Mouse (Mus musculus) erythroblast, embryonic 14.5 days (primary cell): Measurements from ENCODE around the gene Snd1. TPM values are rescaled to one million over a fixed set of nuclear protein-coding genes. Genes with fewer than 3 reads are reported as not detected.

ENCODE experiments used
- H3K27me3 ChIP-seq: 2 replicates; pipeline ENCODE4 v1.6.1; 2012; ENCODE audit warnings: inconsistent platforms; ENCODE audit not compliant: control insufficient read depth
- H3K36me3 ChIP-seq: 2 replicates; pipeline ENCODE4 v1.6.1; 2012; ENCODE audit warnings: mild to moderate bottlenecking, inconsistent platforms; ENCODE audit not compliant: control insufficient read depth
- H3K4me1 ChIP-seq: 2 replicates; pipeline ENCODE4 v1.6.1; 2012; ENCODE audit warnings: inconsistent platforms; ENCODE audit not compliant: control insufficient read depth
- H3K4me3 ChIP-seq: replicated peaks from 2 replicates; pipeline ENCODE3; 2012; ENCODE audit warnings: moderate library complexity, mild to moderate bottlenecking, inconsistent platforms
- H3K9me3 ChIP-seq: 2 replicates; pipeline ENCODE4 v1.6.1; 2012; ENCODE audit warnings: low read length, inconsistent platforms, mixed read lengths; ENCODE audit not compliant: control insufficient read depth
- GATA1 ChIP-seq: IDR thresholded peaks from 2 replicates; pipeline ENCODE4 v1.6.1; 2012; ENCODE audit warnings: low read length, inconsistent platforms, mixed read lengths
- TAL1 ChIP-seq: IDR thresholded peaks from 3 replicates; pipeline ENCODE4 v1.6.1; 2012; ENCODE audit warnings: low read length, inconsistent platforms, mixed read lengths
- polyA plus RNA-seq: library from polyadenylated mRNA; stranded (reverse); fragments of >175 nt; gene quantifications from 2 replicates; pipeline ENCODE4 v1.2.3, GENCODE M21; 2012

Snd1 gene
- polyA plus RNA-seq, 1 experiment = 1.9 TPM

- Histone ChIP-seq H3K36me3 (peaks cover 18% of the 10 kb centered on the region), H3K4me3 (peak overlapping the region; percentile 70), H3K9me3 (no peaks in the 10 kb centered on the region), H3K27me3 (no peaks in the 10 kb centered on the region), H3K4me1 (peaks cover 58% of the 10 kb centered on the region)
- TF ChIP-seq GATA1 (no peak), TAL1 (no peak)
These were observed 6.0 kb downstream of the Snd1 start for GRCm38 (mm10) chr6:28480752-28481492.

DNA sequence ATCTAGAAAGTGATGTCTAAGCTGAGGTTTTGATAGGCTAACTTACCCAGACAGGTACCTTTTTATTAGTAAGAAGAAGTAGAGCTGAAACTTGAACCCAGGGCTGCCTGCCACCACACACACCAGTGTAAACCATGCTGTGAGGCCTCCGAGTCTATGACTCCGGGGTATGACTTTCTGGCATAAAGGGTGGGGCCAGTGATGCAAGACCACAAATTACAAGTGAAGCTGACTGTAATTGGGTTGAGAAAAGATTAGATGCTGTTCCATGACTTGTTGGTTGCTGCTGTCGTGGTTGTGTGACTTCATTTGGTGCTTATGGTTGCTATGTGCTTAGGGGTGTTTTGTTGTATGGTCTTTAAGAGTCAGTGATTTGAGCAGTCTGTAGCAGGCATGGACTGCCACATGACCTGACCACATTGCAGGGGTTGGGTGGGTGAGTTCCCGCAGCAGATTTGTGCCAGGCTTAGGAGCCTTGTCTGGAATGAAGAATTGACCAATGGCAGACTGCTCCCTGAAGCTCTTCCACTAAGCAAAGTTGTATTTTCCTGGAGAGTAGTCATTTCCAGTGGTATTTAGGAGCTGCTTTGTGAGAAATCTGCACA is 7.9 kb downstream of the Snd1 start:
- Histone ChIP-seq H3K4me1 (peaks cover 56% of the 10 kb centered on the region), H3K27me3 (no peaks in the 10 kb centered on the region), H3K36me3 (peaks cover 25% of the 10 kb centered on the region), H3K4me3 (no peak overlapping the region), H3K9me3 (no peaks in the 10 kb centered on the region)
- TF ChIP-seq TAL1 (no peak), GATA1 (no peak)

DNA sequence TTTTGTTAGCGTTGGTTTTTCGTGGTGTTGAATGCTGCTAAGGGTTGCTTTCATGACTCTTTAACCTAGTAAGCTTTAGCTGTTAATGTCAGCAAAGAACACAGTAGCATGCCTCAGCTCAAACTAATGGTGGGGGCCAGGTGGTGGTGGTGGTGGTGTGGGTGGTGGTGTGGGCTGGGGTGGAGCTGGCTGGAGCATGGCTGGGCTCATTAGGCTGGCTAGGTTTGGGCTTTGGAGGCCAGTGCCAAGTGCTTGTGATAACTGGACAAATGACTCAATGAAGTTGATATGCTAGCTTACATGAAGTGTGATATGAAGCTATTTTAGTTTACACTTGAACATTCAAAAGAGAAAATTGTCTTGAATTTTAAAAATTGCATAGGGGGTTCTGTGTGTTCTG is 11.1 kb downstream of the Snd1 start:
- Histone ChIP-seq H3K9me3 (no peaks in the 10 kb centered on the region), H3K4me3 (no peak overlapping the region), H3K36me3 (peaks cover 50% of the 10 kb centered on the region), H3K4me1 (peaks cover 39% of the 10 kb centered on the region), H3K27me3 (no peaks in the 10 kb centered on the region)
- TF ChIP-seq GATA1 (no peak), TAL1 (no peak)

DNA sequence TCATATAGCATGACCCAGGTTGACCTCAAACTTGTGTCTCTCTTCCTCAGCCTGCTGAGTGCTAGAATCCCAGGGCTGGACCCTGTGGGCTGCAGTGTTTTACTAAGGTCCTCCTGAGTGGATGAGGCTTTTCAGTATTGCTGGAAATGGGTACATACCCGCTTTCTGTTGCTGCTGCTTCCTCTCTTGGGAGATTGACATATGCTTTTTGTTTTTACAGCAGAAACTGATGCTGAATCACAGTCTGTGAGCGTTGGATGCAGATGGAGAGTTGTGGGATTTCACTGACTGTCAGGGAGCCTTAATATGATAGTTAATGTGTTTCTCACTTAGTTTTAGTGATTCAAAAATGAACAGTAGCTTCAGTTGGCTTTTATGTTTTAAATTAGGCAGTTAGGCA is 11.5 kb downstream of the Snd1 start:
- TF ChIP-seq TAL1 = no peak
- Histone ChIP-seq H3K4me1 (peaks cover 34% of the 10 kb centered on the region), H3K27me3 (no peaks in the 10 kb centered on the region)

GRCm38 (mm10) chr6:28486905-28487304 is 12.0 kb downstream of the Snd1 start:
- TF ChIP-seq TAL1 = no peak
- TF ChIP-seq GATA1 = no peak
- Histone ChIP-seq H3K4me1 (peaks cover 30% of the 10 kb centered on the region), H3K36me3 (peaks cover 51% of the 10 kb centered on the region), H3K4me3 (no peak overlapping the region), H3K9me3 (no peaks in the 10 kb centered on the region), H3K27me3 (no peaks in the 10 kb centered on the region)

More for the DNA sequence above, 11.5 kb downstream of the Snd1 start:
- Histone ChIP-seq H3K9me3 (no peaks in the 10 kb centered on the region), H3K4me3 (no peak overlapping the region), H3K36me3 (peaks cover 54% of the 10 kb centered on the region)

DNA sequence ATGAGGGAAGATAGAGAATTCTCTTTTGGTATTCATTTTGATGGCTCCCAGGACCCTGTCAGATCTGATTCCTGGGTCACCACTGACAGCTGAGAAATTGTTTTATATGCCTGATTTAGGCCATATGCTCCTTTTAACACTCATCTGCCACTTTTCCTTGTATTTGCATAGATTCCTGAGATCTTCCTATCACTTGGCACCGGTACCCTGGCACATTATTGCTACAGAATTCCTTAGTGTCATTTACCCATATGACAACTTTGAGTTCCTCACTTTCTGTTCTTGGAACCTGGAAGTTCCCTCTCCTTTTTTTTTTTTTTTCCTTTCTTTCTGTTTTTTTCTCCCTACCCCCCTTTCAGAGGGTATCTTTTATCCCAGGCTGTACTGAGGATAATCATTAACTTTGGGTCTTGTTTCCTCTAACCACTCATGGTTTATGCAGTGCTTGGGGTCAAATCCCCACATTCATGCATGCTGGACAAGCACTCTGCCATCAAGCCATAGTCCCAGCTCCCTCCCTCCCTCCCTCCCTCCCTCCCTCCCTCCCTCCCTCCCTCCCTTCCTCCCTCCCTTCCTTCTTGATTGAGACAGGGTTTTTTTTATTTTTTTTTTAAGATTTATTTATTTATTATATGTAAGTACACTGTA is 13.4 kb downstream of the Snd1 start:
- peaks cover 17% of the 10 kb centered on the region for H3K4me1 ChIP-seq
- no peaks in the 10 kb centered on the region for H3K27me3 ChIP-seq
- TF ChIP-seq TAL1 = no peak
- no peak for TF ChIP-seq GATA1
- no peak overlapping the region for H3K4me3 ChIP-seq
- H3K9me3 ChIP-seq = no peaks in the 10 kb centered on the region
- H3K36me3 ChIP-seq = peaks cover 59% of the 10 kb centered on the region

DNA sequence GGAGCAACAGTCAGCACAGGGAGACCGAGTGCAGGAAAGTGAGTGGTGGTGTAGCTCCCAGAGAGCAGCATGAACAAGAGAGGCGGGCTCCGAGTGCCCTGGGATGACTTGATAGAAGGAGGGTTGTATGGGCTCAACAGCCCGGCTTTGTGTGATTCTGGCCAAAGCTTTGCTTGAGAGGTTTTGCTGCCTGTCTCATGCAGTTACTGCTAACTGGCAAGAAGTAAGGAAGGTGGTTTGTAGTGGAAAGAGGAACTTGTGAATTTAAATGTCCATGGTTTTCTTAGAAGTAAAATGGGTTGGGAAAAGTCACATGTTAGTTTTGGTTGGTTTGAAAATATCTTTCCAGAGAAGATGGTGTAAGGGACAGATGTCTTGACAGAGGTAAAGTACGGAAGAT is 15.7 kb downstream of the Snd1 start:
- Histone ChIP-seq H3K4me3 (no peak overlapping the region), H3K36me3 (peaks cover 49% of the 10 kb centered on the region)

GRCm38 (mm10) chr6:28491198-28491597 is 16.3 kb downstream of the Snd1 start:
- H3K27me3 ChIP-seq = no peaks in the 10 kb centered on the region
- no peak overlapping the region for H3K4me3 ChIP-seq
- H3K4me1 ChIP-seq = peaks cover 1% of the 10 kb centered on the region
- TF ChIP-seq TAL1 (no peak), GATA1 (no peak)
- peaks cover 45% of the 10 kb centered on the region for H3K36me3 ChIP-seq
- H3K9me3 ChIP-seq = no peaks in the 10 kb centered on the region

More for the DNA sequence above, 15.7 kb downstream of the Snd1 start:
- H3K4me1 ChIP-seq = peaks cover 5% of the 10 kb centered on the region
- no peaks in the 10 kb centered on the region for H3K9me3 ChIP-seq
- no peaks in the 10 kb centered on the region for H3K27me3 ChIP-seq
- no peak for TF ChIP-seq GATA1
- no peak for TF ChIP-seq TAL1

DNA sequence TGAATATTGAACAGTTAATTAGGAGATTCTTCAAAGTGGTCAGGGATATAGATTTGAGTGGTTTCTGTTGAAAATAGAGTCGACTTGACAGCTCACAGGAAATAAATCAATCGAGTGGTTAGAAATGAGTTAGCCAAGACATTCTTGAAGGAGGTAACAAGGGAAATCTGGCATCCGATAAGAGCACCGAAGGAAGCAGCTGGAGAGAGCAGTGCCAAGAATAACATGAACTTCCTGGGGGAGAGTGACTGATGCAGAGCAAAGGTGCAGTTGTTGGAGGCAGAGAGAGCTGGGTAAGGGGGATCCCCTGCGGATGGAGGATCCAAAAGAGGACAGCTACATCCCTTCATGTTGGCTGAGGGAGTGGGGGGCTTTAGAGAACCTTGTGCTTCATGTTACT is 22.9 kb downstream of the Snd1 start:
- Histone ChIP-seq H3K36me3 (peaks cover 8% of the 10 kb centered on the region), H3K27me3 (no peaks in the 10 kb centered on the region), H3K4me1 (peaks cover 2% of the 10 kb centered on the region; the same call in 1 of the 2 replicates), H3K4me3 (no peak overlapping the region), H3K9me3 (no peaks in the 10 kb centered on the region)
- TF ChIP-seq GATA1 (no peak), TAL1 (no peak)
